Mouse (Mus musculus): ENCODE data around the gene Atxn2l.

- no peak for TF ChIP-seq POLR2A (IDR thresholded peaks at IDR 0.05; ENCODE audit: control insufficient read depth, low read depth, low read length)
- TF ChIP-seq CTCF (IDR thresholded peaks at IDR 0.05; ENCODE audit: control insufficient read depth, insufficient read depth, insufficient replicate concordance, low read depth, low read length): no peak
Observed at GRCm38 (mm10) chr7:126465246-126466030, 37.8 kb downstream of the Atxn2l start.

All from testis, adult 2 months (tissue).